Mouse (Mus musculus) small intestine, adult 2 months (tissue): ENCODE data around the gene Eif2s1.
A peak's percentile ranks its signal among the peaks of the same experiment; 100 is the strongest.

Experiments
- CTCF ChIP-seq: fragments of 200-500 bp; IDR thresholded peaks from 2 replicates; pipeline ENCODE4 v1.5.1; 2012; ENCODE audit warnings: low read depth, mild to moderate bottlenecking, control low read depth, inconsistent platforms, low read length, moderate library complexity, mixed read lengths; ENCODE audit not compliant: insufficient replicate concordance, insufficient read length; ENCODE audit errors: extremely low read depth
- POLR2A ChIP-seq: fragments of 200-500 bp; IDR thresholded peaks from 2 replicates; pipeline ENCODE4 v1.6.1; 2012; ENCODE audit warnings: low read depth, mild to moderate bottlenecking, control low read depth, inconsistent platforms, low read length, moderate library complexity

DNA sequence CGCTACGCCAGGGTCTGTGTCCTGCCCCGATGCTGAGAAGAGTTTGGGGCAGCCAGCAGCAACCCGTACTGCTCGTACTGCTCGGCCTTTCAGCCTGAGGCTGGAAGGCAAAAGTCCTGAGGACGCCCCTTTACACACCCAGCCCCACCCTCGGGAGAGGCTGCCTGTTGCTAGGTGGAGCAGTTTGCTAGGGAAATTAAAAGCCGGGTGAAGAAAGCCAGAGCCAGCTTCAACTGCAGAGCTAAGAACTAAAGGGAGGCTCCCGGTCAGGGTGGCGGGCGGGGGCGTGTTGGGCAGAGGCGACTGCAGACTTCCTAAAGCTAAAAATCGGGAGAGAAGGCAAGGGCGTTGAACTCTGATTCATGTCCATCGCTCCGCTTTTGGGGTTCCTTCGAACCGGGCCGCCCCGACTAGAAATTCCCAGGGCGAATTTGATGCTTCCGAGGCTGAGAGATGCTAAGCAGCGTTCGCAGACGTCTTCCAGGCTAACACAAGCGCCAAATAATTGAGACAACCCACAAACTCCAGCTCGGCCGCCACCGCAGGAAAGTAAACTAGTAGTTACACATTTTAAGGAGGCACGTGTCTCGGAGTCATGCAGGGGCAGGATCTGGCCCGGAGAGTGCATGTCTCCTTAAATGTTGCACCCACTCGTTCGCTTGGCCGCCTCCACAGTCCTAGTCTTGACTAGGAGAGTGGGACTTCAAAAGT is 50.2 kb downstream of the Eif2s1 start:
- peak; percentile 76 for TF ChIP-seq POLR2A
- no peak for TF ChIP-seq CTCF
